Mouse (Mus musculus) lung, adult 18-20 months (tissue): ENCODE data around the gene Birc5.

ENCODE experiments used
- DNase-seq, 2 experiments: peaks; one replicate each; pipeline ENCODE4 v3.0.0; 2022; ENCODE audit warnings: mixed read lengths in 2 of 2

Gene Birc5

DNA sequence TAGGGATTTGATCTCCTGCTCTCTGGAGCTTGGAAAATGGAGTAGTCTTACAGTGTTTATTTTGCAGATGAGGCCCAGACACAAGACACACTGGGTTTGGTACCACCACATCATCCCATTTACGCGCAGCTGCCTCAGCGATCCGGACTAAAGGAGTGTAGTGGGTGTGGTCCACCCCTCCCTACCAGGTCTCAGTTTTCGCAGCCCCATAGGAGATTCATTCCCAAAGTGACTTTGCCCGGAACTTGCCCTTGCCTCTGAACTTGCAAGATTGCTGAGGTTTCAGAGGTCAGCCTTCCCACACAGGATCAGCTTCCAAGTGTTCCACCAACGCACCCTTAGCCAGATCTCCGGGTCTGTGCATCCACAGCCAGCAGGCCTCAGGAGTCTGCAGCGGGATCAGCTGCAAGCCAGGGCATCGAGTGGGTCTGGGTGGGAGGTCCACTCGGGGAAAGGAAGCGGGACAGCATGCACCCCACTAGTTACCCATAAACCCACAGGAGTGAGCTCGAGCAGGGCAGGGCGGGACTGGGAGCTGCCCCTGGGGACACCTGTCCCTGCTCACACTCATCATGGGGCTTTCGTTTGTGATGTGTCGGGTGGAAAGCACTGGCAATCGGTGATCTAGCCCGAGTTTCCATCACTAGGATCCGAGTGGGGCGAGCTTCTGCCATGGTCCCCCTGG lies 39.3 kb downstream of the Birc5 start:
- DNase-seq, result no peak

DNA sequence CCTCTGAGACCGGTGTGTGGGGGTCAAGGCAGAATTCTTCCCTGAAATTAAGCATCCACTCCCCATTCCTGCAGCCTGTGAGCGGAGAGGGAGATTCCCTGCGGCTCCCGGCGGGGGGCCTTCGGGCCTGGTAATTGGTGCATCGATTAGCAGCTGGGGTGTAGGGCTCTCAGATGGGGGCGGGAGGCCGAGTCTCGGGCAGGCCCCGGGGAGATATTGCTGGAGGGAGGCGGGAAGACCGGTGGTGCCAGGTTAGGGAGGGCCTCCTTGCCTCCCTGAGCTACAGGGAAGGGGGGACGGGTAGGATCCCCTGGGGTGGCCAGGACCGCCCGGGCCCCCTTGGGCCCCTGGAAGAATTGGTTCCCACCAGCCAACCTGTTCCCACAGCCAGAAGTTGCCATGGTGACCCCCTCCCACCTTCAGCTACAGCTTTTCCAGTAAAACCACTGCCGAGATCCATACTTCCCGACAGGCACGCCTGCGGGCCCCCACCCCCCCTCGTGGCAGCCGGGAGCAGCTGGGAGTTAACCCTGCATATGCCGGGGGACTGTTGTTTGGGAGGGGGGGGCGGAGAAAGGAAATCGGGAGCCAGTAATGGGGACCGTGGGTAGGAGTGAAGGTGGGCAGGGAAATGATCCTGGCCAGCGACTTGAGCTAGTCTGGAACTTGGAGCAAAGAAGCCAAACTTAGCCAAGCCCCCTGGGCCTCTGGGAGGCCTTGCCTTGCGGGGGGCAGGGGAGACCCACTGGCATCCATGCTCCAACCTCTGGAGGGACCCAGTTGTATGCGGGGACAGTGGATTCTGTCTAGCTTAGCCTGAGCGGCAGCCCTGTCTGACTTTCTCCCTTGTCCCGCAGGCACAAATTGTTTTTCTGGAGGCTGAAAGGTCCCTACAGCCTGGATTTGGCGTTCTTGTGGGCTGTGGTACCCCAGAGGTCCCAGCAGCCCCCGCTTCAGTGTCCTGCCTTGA lies 40.1 kb downstream of the Birc5 start:
- no peak for DNase-seq

DNA sequence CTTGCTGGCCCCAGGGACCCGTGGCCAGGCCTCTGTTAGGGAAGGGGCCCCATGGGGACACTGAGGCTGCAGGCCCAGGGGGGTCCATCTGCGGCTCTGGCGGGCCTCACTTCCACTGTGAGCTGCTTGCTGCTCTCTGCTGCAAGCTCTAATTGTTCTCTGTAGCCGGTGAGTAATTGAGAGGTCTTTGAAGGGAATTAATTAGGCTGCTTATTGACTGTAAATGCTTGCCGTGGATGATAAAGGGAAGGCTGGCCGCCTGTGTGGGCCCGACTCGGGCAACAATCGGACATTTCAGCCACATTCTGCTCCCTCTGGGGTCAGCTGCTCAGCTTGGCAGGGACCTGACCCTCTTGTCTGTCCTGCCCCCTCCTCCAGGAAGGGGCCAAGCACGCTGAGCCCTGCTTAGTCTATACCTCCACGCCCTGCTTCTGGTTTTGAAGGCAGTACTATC lies 40.9 kb downstream of the Birc5 start:
- no peak for DNase-seq

DNA sequence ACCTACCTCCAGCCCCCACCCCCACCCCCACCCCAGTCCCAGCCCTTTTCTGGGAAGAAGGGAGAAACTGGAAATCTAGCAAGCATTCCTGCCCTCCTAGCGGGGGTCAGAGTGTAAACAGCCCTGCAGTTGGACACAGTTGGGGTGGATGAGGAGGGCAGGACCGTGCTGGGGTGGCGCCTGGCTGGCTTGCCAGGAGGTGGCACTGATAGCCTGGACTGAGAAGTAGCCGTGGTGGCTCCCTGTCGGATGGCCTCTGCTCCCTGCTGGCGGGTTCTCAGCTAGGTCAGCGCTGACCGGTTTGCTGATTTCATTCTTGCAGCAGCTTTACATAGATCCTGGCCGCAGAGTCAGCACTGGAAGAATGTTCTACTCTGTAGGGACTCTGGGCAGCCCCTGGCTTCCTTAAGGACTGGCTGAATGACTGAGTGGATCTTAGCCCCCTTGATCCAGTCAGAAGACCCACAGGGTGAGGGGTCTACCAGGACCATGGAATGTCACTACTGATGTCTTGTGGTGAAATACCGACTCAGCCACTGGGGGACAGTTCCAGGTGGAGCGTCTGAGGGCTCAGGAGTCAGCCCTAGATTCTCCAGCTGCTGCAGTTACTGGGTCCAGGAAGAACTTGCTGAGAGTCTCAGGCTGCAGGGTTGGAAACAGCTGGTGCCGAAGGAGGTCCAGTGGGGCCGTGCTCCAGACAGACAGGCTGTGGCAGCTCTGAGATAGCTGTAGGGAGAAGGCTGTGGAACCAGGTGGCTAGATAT lies 41.6 kb downstream of the Birc5 start:
- no peak for DNase-seq

DNA sequence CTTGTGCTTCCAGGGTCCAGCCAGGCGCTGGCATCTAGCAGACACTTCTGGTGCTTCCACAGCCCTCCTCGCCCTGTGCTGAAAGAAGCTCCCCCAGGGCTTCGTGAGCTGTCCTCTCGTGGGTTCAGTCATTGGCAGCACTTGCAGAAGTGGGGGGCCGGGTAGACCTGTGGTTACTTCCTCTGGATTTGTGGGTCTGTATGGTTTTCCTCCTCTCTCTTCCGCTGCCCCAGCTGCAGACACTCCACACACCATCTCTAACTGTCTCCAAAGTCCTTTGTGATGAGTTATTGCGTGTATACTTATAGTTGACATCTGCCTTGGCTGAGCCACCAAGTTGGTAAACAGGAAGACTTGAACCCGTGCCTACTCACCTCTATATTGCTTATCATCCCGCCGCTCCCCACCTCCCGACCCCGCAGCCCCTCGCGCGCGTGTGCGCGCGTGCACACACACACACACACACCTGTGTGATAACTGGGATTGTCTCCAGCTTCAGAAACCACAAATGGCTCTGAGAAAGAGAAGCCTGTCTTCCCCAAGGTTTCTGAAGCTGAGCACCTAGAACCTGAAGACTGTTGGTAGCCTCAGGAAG lies 42.6 kb downstream of the Birc5 start:
- DNase-seq, result no peak

DNA sequence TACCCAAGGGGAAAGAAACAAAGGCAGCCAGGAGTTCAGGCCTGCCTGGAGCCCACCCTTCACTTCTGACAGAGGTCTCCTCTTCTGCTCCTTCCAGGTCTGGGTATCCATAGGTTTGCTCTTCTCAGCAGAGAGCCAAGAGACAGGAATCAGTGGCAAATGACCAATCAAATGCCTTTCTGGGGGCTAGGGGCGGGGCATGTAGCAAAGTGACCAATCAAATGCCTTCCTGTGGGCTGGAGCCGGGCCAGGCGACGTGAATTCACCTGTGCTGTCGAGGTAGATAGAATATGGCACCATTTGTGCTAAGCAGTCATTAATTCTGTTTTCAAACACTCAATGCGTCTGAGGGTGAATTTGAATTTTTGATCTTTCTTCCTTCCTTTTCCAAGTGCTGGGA lies 43.1 kb downstream of the Birc5 start:
- DNase-seq, result no peak

DNA sequence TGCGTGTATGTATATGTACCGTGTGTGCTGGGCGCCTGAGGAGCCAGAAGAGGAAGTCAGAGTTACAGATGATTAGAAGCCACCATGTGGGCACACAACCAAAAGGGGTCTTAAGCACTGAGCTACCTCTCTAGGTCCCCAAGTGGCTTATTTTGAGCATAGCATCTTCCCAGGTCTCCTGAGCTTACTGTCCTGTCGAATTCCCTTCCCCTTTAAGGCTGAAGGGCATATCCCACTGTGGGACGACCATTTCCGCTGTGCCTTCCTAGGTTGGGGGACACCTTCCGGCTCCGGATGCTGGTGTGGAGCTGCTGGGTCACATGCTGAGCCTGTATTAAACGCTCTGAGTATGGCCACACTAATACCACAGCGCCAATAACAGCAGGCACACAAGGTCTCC lies 45.6 kb downstream of the Birc5 start:
- no peak for DNase-seq

DNA sequence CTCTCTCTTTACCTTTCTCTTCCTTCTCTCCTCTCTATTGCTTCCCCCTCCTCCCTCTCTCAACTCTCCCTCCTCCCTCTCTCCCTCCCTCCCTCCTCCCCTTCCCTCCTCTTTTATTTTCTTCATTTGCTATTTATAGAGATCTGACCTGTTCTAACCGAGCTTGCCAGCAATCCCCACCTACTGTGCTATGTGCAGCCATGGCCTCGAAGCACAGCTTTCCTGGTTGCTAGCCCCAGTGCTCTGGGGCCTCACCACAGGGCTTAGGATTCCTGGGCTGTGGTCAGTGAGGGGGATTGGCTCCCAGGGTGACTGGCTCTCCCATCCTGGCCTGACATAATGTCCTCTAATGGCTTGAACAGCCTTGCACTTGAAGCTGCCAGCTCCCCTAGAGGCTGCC lies 47.5 kb downstream of the Birc5 start:
- DNase-seq, result no peak

DNA sequence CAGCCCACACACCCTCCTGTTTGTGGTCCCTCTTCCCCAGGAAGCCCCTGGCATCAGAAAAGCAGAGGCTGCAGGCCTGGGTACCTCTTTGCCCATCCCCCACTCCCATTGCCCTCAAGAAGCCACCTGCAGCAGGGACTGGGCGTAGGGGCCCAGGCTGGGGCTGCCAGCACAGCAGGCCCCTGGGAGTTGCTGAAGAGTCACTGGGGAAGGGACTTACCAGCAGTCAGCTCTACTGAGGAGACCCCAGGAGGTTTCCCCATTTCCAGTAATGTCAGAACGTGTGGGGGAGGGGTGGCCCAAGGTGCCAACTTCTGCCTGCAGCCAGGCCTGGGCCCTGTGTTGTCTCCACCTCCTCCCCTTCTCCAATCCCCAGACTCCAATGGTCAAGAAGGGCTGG lies 53.2 kb downstream of the Birc5 start:
- no peak for DNase-seq

DNA sequence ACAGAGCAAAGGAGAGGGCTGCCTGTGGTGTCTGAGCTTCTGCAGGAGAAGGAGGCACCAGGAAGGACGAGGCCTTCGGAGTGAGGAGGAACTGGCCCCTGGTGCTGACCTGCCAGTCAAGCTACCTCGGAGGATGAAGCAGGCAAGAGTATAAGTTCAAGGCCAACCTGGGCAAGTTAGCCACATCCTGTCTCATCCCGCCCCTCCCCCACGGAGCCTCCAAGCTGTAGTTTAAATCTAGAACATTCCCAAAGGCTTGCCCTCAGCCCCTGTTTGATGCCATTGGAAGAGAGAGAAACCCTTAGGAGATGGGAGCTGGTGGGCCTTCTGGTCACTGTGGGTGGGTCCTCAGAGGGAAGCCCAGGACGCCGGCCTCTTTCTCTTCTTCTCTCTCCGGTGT lies 55.4 kb downstream of the Birc5 start:
- DNase-seq, result no peak
